Mouse (Mus musculus) bone marrow macrophage, adult 2 months (primary cell): ENCODE data around the gene Kcnma1.

ENCODE experiments used
- CTCF ChIP-seq: IDR thresholded peaks from 2 replicates; pipeline ENCODE4 v1.5.1; 2012; ENCODE audit warnings: low read depth, mild to moderate bottlenecking, low read length, moderate library complexity
- POLR2A ChIP-seq: IDR thresholded peaks from 2 replicates; pipeline ENCODE4 v1.6.1; 2012; ENCODE audit warnings: mild to moderate bottlenecking, low read depth, low read length, borderline replicate concordance

- TF ChIP-seq POLR2A (no peak), CTCF (no peak)
These were observed 687.5 kb downstream of the Kcnma1 start for GRCm38 (mm10) chr14:23326786-23327185.
